Mouse (Mus musculus) left cerebral cortex, postnatal 36 days (tissue): Measurements from ENCODE around the gene Ecm1. TPM values are rescaled to one million over a fixed set of nuclear protein-coding genes. Genes with fewer than 3 reads are reported as not detected.

Source experiments
- DNase-seq, 2 experiments: peaks; one replicate each; pipeline ENCODE4 v3.0.0; 2021 to 2022; ENCODE audit warnings: low spot score in 2 of 2, mixed read lengths in 1 of 2
- intact Hi-C: fragments of 180-260 bp; cut with DNase I; formaldehyde crosslinking; loops from one replicate; pipeline ENCODE4 v1.15.1; 2025
- total RNA-seq, 2 experiments: library from RNA; stranded (reverse); gene quantifications; 2 replicates each; pipeline ENCODE4 v1.2.3; 2021

The Ecm1 gene
- total RNA-seq: 10 to 100 TPM; 11.0 to 17.9 TPM

- intact Hi-C loops: no loop called here
- DNase-seq: peak; percentile 44 to 47
Measured at GRCm38 (mm10) chr3:95739353-95740104, at the start of gene Ecm1. Ecm1 (minus strand) TSS chr3:95739569.

GRCm38 (mm10) chr3:95785501-95785900, 46.1 kb upstream of the Ecm1 start:
- DNase-seq: no peak
- intact Hi-C loops: no loop called here

GRCm38 (mm10) chr3:95771985-95772384, 32.6 kb upstream of the Ecm1 start:
- intact Hi-C loops: no loop called here
- no peak for DNase-seq

GRCm38 (mm10) chr3:95765534-95765933, 26.2 kb upstream of the Ecm1 start:
- intact Hi-C loops: loop anchor here (10.0 kb wide), 1 partner anchor 251 kb away; no protein-coding TSS in a partner anchor
- DNase-seq: no peak

- DNase-seq: no peak
- intact Hi-C loops: loop anchor here (10.0 kb wide), 1 partner anchor 249 kb away; no protein-coding TSS in a partner anchor
Measured at GRCm38 (mm10) chr3:95763811-95764210, 24.4 kb upstream of the Ecm1 start.

GRCm38 (mm10) chr3:95762961-95763360, 23.6 kb upstream of the Ecm1 start:
- intact Hi-C loops: loop anchor here (10.0 kb wide), 1 partner anchor 248 kb away; no protein-coding TSS in a partner anchor
- DNase-seq: no peak

GRCm38 (mm10) chr3:95761771-95762170, 22.4 kb upstream of the Ecm1 start:
- intact Hi-C loops: loop anchor here (10.0 kb wide), 1 partner anchor 247 kb away; no protein-coding TSS in a partner anchor
- no peak for DNase-seq

- no peak for DNase-seq
- intact Hi-C loops: loop anchor here (10.0 kb wide), 1 partner anchor 246 kb away; no protein-coding TSS in a partner anchor
Measured at GRCm38 (mm10) chr3:95760656-95761055, 21.3 kb upstream of the Ecm1 start.

- DNase-seq: no peak
- intact Hi-C loops: loop anchor here (10.0 kb wide), 1 partner anchor 245 kb away; no protein-coding TSS in a partner anchor
Measured at GRCm38 (mm10) chr3:95760106-95760505, 20.7 kb upstream of the Ecm1 start, which contains the start of gene Tars2. Tars2 (minus strand) TSS chr3:95760206.

- intact Hi-C loops: no loop called here
- no peak for DNase-seq
Measured at GRCm38 (mm10) chr3:95758467-95759218, 19.3 kb upstream of the Ecm1 start.

GRCm38 (mm10) chr3:95756808-95757207, 17.4 kb upstream of the Ecm1 start:
- DNase-seq: no peak
- intact Hi-C loops: no loop called here

GRCm38 (mm10) chr3:95754345-95755206, 15.2 kb upstream of the Ecm1 start:
- peak; percentile 91 to 93 for DNase-seq
- intact Hi-C loops: no loop called here

GRCm38 (mm10) chr3:95752935-95753334, 13.6 kb upstream of the Ecm1 start:
- no peak for DNase-seq
- intact Hi-C loops: no loop called here

GRCm38 (mm10) chr3:95740406-95740805, 1.0 kb upstream of the Ecm1 start:
- no peak for DNase-seq
- intact Hi-C loops: no loop called here

- intact Hi-C loops: no loop called here
- DNase-seq: no peak
Measured at GRCm38 (mm10) chr3:95735071-95735670, 4.2 kb downstream of the Ecm1 start.

- intact Hi-C loops: no loop called here
- DNase-seq: no peak
Measured at GRCm38 (mm10) chr3:95734092-95734702, 5.2 kb downstream of the Ecm1 start.

GRCm38 (mm10) chr3:95732744-95733521, 6.4 kb downstream of the Ecm1 start:
- intact Hi-C loops: no loop called here
- DNase-seq: no peak

GRCm38 (mm10) chr3:95732297-95732696, 7.1 kb downstream of the Ecm1 start:
- intact Hi-C loops: no loop called here

More at GRCm38 (mm10) chr3:95732297-95732696, 7.1 kb downstream of the Ecm1 start:
- no peak for DNase-seq
